Mouse (Mus musculus): ENCODE results near the gene Cdk5rap1.

DNA sequence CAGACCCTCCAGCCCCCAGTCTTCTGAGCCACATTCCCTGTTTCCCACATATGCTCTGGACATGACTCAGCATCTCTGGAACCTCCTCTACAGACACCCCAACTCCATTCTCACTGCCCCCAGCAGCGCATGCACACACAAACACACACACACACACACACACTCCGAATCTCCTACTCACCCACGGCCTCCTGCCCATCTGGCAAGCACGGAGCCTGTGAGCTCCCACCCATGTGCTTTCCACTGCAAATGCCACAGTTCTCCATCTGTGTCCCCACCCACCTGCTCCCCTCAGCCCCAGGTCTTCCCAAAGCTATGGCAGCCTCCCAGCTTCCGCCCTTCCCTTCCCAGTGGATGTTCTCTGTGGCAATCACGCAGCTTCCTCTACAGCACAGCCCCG, 6.3 kb upstream of the Cdk5rap1 start:
- no peak for TF ChIP-seq CTCF (IDR thresholded peaks at IDR 0.05; ENCODE audit: control insufficient read depth, insufficient read depth, insufficient read length)
- TF ChIP-seq MYOD1 (IDR thresholded peaks at IDR 0.05; ENCODE audit: control insufficient read depth, insufficient read length, low read depth), result no peak
- peak; percentile 30 for TF ChIP-seq MAX (IDR thresholded peaks at IDR 0.05)
- no peak for TF ChIP-seq USF1 (IDR thresholded peaks at IDR 0.05; ENCODE audit: low read depth)
- no peak for TF ChIP-seq FOSL1 (IDR thresholded peaks at IDR 0.05; ENCODE audit: insufficient read depth, low read length, poor library complexity, severe bottlenecking)

Data from C2C12 (cell line).